Mouse (Mus musculus): ENCODE data around the gene Ccdc180. TPM values are rescaled to one million over a fixed set of nuclear protein-coding genes. Genes with fewer than 3 reads are reported as not detected.

The Ccdc180 gene
- not detected in 2 replicates for polyA plus RNA-seq (2012)

DNA sequence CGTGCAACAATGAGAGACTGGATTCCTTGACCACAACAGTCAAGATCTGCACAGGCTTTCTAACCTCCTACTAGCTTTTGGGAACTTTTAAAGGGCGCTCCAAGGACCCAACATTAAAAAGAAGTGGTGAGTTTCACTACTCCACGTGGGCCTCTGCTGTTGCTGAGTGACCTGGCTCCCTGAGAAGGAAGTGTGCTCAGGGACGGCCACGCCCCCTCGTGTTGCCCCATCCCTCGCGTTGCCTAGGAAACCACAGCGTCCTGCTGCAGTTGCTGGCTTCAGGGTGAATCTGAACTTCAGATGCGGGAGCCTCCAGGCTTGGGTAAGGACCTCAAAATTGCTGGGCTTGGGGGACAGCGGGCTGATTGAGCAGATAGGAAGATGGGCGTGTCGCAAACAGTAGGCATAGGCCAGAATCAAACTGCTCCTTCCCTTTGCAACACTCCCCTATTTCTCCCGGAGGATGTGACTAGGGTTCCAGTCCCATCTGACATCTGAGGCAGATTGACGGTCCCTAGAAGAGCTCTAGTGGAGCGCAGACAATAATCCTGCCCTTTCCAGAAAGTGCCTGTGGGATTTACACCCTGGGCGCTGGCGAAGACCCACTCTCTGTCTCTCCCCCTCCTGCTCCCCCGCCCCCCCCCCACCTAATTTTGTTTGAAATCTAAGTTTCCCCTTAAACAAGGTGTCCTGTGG is at the start of gene Ccdc180:
Gene Ccdc180, plus strand, starts transcription at position 238 of the 696 bp plus-strand sequence.
- no peak for TF ChIP-seq GATA1 (IDR thresholded peaks at IDR 0.05; ENCODE audit: low read length)

DNA sequence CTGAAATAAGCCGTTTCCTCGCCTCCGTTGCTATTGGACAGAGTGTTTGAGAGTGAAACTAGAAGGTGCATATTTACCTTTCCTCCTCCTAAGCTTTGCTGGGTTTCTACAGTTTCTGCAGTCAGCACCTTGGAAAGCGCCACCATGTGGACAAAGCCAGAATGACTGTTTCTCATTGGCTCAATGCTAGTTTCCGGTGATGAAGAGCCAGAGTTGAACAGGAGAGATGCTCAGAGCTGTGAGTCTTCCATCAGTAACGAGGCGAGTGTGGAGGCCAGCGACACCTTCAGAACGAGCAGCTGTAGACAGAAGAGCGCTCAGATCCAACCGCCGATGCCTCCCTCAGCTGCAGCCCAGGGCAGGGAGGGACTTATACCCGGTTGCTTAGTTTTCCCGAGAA is 45.7 kb upstream of the Ccdc180 start:
- TF ChIP-seq GATA1 (IDR thresholded peaks at IDR 0.05; ENCODE audit: low read length) = no peak

DNA sequence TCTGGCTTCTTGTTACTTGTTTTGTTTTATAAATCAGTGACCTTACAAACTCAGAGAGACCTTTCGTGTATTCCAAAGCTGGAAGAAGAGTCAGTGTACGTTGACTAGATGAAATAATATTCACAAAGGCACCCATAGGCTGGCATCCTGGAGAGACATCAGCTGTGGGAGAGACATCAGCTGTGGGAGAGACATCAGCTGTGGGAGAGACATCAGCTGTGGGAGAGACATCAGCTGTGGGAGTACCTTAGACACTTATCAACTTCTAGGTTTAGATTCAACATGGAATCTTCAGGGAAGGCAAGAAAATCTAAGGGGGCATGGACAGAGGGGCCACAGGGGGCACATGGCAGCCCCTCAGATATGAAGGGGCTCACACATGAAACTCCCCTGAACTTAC is 43.8 kb upstream of the Ccdc180 start:
- no peak for TF ChIP-seq GATA1 (IDR thresholded peaks at IDR 0.05; ENCODE audit: low read length)

DNA sequence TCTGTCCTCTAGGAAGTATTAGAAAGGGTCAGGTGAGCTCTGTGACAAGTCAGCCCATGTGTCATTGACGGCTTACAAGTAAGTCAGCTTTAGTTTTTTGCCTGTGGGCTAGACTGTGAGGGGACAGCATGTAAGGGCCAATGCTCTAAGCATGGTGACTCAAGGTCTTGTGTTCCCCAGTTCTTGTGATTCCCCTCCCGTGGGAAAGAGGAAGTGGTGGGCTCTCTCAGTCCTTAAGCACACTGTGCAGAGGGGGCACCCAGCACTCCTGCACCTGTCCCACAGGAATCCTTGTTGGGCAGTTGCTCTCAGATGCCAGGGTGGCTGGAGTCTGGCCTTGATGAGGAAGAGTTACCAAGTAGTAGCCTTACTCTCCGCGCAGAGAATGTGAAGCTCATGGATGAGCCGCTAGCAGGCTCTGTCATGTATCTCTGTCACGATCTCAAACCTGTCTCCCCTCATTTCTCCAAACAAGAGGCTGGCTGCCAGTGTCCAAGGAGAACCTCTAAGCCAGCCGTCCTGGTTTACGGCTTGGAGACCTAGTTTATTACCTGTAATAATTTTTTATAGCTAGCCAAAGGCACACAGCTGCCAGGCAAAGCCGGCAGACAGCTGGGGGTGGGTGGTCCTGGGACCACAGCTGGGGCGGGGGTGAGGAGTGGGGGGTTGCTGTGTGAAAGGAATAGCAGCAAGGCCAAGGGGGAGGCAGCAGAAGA is 41.8 kb upstream of the Ccdc180 start, which contains the start of gene Stra6l:
Gene Stra6l, plus strand, starts transcription at position 556 of the 716 bp plus-strand sequence.
- TF ChIP-seq GATA1 (IDR thresholded peaks at IDR 0.05; ENCODE audit: low read length) = no peak

DNA sequence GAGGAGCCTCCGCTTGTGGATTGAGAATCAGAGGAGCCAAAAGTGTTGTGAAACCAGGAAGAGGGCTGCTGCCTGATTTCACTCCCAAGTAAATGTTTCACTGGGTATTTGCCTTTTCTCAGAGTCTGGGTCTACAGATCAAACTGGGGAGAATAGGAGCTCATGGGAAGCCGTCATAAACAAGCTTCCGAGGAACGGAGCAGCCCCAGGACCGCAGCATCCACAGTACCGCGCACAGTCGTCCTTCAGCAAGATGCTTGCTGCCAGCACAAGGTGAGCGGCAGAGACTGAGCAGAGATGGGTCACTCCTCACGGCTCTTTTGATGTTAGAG is 41.3 kb upstream of the Ccdc180 start:
- TF ChIP-seq GATA1 (IDR thresholded peaks at IDR 0.05; ENCODE audit: low read length) = no peak

DNA sequence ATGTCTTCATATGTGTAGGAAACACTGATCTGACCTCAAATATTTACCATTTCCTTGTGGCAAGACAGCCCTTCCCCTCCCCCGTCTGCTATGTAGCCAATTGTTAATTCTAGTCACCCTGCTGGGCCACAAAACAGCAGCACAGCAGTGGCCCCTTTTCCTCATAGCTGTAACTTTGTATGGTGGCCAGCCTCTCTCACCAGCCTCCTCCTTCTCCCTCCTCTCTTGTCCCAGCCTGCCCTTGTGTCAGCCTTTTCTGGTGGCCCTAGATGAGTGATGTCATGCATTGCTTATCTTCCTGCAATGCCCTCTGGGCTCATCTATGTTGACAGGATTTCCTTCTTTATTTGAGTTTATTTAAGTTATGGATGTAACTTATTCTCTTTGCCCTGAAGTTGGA is 40.7 kb upstream of the Ccdc180 start:
- TF ChIP-seq GATA1 (IDR thresholded peaks at IDR 0.05; ENCODE audit: low read length) = no peak

DNA sequence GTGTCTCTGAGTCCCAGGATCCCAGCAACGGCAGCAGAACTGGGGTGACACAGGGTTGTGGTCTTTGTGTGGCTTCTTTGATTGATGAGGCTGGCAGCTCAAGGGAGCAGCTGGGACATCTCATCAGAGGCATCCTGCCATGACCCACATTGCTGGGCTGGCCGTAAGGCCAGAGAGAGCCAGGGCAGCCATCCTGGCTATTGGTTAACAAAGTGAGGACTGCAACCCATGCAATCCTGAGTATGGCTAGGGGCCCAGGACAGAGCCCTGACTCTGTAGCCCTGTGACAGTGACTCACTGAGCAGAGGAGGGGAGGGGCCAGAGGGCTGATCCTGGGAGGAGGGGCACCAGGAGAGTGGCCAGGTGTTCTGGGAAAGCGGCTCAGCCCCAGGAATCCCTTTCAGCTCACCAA is 38.5 kb upstream of the Ccdc180 start:
- no peak for TF ChIP-seq GATA1 (IDR thresholded peaks at IDR 0.05; ENCODE audit: low read length)

DNA sequence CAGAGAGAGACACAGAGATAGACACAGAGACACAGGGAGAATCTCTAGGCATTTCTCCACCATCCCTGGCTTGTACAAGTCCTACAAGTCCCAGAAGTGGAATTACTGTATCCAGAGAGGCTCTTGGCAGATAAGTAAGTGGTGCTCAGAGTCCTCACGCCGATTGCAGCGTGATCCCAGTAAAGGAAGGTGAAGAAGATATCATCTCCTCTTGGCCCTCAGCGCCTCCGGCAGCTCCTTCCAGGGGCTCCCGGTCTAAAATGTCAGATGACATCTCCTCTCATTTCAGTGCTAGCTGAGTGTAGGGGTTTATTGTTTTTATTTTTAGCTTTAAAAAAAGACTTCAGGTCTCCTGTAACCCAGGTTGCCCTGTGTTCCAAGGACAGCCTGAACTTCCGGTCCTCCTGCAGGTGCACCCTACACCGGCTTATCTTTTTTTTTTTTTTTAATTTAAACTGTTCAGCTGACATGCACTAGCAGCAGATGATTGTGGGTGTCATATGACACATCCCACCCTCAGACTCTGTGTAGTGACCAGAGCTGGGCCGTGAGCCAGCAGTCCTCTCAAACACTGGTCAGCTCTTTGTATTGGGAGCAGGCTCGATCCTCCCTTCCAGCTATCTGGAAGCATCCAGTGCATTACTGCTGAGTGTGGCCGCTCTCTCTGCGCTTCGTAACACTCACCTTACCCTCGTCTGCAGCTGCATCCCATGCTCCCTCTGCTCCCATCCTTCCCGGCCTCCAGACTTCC is 36.4 kb upstream of the Ccdc180 start:
- no peak for TF ChIP-seq GATA1 (IDR thresholded peaks at IDR 0.05; ENCODE audit: low read length)

DNA sequence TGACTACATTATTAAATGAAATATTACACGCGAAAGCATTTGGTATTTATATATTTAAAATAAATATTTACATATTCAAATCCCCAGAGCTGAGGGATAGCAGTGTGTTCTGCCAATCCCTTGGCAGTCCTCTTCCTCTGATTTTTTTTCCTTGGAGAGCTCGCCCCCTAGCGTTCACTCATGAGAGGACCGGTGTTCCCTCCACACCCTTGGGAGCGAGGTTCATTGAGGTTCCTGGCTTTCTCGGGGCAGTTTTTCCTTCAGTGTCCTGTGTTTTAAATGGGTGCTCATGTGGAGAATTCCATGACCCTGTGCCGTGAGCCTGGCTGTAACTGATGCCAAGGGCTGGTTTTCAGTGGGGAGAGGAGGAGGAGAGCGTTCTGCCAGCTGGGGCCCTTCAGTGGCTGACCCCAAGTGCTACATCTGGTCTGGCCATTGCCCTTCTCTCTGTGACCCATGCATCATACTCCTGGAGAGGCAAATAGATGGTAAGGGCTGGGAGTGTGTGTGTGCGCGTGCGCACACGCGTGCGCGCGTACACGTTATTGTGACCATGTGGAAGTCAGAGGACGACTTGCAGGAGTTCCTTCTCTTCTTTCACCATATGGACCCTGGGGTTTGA is 34.2 kb upstream of the Ccdc180 start:
- TF ChIP-seq GATA1 (IDR thresholded peaks at IDR 0.05; ENCODE audit: low read length) = no peak

DNA sequence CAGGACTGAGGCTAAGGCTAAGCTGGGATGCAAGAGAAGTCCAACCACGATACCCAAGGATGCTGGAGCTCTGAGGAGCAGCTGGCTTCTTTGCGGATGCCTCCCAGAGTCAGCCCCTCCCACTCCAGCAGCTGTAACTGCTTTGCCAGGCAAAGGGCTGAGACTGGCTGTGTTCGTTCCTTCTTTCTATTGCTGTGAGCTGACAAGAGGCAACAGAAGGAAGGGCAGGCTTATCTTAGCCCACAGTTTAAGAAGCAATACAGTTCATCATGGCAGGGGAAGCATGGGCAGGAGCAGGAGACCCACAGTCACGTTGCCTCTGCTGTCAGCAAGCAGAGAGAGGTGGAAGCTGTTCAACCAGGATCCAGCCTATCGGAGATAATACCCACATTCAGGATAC is 28.9 kb upstream of the Ccdc180 start:
- TF ChIP-seq GATA1 (IDR thresholded peaks at IDR 0.05; ENCODE audit: low read length) = no peak

DNA sequence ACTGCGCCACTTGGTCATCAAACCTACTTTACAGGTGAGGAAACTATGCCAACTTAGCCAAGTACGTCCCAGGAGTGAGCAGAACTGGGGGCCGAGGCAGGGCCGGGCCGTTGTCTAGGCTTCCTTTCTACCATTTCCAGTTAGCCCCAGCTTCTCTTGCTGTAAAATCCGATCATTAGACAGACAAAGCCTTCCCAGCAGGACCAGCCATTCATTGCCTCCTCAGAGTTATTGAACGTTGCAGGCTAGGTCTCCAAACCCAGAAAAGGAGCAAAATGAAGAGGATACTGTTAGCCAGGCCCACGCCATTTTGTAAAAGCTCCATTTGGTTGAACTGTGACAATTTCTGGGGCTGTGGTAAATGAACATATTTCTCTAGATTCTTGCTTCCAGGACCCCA is 22.7 kb upstream of the Ccdc180 start:
- no peak for TF ChIP-seq GATA1 (IDR thresholded peaks at IDR 0.05; ENCODE audit: low read length)

DNA sequence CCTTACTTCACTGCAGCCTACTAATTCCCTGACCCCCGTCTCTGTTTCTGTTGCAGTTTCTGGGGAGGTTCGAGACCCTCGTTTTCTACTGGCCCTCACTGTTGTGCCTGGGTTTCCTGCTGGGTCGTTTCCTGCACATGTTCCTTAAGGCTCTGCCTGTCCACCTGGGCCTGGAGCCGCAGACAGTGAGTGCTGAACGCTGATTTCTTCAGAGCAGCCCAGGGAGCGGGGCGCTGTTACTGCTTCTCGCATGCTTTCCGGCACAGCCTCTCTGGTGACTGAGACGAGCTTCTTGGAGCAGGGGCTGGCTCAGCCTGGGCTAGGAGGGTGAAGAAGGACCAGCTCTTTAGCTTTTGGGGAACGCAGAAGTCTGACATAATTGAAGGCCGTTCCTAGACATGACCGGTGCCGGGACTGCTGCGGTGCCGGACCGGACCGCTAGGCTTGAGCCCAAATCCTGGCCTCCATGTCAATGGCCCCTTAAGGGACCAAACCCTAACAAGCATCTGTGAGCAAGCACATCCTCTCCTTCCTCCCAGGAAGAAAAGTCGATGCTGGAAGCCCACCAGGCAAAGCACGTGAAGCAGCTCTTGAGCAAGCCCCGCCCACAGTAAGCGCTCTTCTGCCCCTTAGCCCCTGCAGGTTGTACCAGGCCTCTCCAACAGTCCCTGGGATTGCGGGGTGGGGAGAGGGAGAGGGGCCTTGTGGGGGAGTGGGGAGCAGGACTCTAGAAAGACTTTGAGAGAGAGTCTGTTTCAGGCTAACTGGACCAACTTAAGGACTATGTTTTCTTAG is 20.9 kb upstream of the Ccdc180 start:
- no peak for TF ChIP-seq GATA1 (IDR thresholded peaks at IDR 0.05; ENCODE audit: low read length)

DNA sequence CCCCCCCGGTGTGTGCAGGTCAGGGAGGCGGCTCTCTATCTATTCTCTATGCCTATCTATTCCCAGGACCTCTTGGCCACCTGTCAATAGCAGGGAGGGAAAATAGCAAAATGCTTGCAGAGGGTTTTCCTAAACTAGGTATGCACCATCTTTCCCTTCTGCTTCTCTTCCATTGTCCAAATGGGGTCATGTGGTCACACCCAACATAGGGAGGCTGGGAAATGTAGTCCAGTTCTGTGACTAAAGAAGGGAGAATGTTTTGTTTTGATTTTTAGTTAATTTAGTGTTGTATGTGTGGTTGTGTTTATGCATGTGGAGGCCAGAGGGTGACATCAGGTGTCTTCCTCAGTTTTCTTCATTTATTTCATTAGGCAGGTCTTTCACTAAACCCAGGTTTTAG is 18.0 kb upstream of the Ccdc180 start:
- no peak for TF ChIP-seq GATA1 (IDR thresholded peaks at IDR 0.05; ENCODE audit: low read length)

DNA sequence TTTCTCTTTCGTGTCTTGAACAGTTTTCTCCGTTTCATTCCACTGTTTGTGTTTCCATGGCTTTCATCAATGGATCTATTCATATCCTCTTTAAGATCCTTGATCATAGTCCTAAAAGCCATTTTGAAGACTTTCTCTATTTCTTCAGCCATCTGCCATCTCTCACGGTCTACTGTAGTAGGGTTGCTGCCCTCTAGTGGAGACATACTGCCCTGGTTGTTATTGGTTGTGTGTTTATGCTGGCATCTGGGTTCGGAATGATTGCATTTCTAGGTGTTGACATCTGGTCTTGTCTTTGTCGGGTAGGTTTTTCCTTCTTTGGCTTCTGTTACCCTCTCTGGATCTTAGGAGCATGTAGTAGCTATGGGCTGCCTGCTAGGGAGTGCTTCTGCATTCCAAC is 11.2 kb upstream of the Ccdc180 start:
- TF ChIP-seq GATA1 (IDR thresholded peaks at IDR 0.05; ENCODE audit: low read length) = no peak

DNA sequence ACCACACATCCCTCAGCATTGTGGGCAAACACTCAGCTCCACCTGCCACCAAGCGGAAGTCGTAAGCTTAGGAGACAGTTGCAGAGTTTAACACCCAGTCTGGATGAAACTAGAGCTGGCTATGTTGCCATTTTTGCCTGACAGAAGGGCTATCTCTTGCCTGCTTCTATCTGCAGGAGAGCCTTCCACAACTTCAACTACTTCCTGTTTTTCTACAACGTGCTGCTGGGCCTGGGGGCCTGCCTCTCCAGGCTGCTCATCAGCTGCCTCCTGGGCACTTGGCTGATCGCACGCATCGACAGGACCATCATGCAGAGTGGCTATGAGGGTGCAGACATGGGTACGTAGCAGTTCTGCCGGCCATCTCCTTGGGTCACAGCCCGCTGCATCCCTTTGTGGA is 7.6 kb upstream of the Ccdc180 start:
- no peak for TF ChIP-seq GATA1 (IDR thresholded peaks at IDR 0.05; ENCODE audit: low read length)
